Mouse (Mus musculus) ES-Bruce4 (cell line): Measurements from ENCODE around the gene Zfp385b. TPM values are rescaled to one million over a fixed set of nuclear protein-coding genes. Genes with fewer than 3 reads are reported as not detected.

Source experiments
- H3K27ac ChIP-seq: 2 replicates; pipeline ENCODE4 v1.5.1; 2012; ENCODE audit warnings: low read length, inconsistent platforms; ENCODE audit not compliant: insufficient read depth
- H3K27me3 ChIP-seq: 2 replicates; pipeline ENCODE4 v1.6.1; 2012; ENCODE audit warnings: mild to moderate bottlenecking, low read length, inconsistent platforms; ENCODE audit not compliant: control insufficient read depth, poor library complexity, insufficient read depth, severe bottlenecking
- H3K36me3 ChIP-seq: 2 replicates; pipeline ENCODE4 v1.6.1; 2012; ENCODE audit warnings: inconsistent platforms, mild to moderate bottlenecking, low read length, moderate library complexity; ENCODE audit not compliant: control insufficient read depth, poor library complexity, insufficient read depth, severe bottlenecking
- H3K4me1 ChIP-seq: one replicate; pipeline ENCODE4 v1.8.1; 2011; ENCODE audit warnings: low read length; ENCODE audit not compliant: control insufficient read depth, insufficient read depth
- H3K4me3 ChIP-seq: 2 replicates; pipeline ENCODE4 v1.5.1; 2011; ENCODE audit warnings: low read depth, mild to moderate bottlenecking, low read length
- H3K9ac ChIP-seq: 2 replicates; pipeline ENCODE4 v1.6.1; 2012; ENCODE audit warnings: low read depth, mild to moderate bottlenecking, inconsistent platforms; ENCODE audit not compliant: poor library complexity, severe bottlenecking
- H3K9me3 ChIP-seq: replicated peaks from 2 replicates; pipeline ENCODE4 v1.6.1; 2012; ENCODE audit warnings: mild to moderate bottlenecking, low read length, inconsistent platforms; ENCODE audit not compliant: control insufficient read depth, poor library complexity, insufficient read depth, severe bottlenecking
- CTCF ChIP-seq: IDR thresholded peaks from one replicate; pipeline ENCODE4 v1.8.1; 2011; ENCODE audit warnings: low read depth, low read length
- EP300 ChIP-seq: IDR thresholded peaks from 2 replicates; pipeline ENCODE4 v1.6.1; 2011; ENCODE audit warnings: low read depth, low read length; ENCODE audit not compliant: insufficient read depth
- POLR2A ChIP-seq: IDR thresholded peaks from one replicate; pipeline ENCODE4 v1.8.1; 2011; ENCODE audit warnings: low read length; ENCODE audit not compliant: insufficient read depth
- polyA plus RNA-seq: library from polyadenylated mRNA; stranded (reverse); fragments of >200 nt; gene quantifications from 2 replicates; pipeline ENCODE4 v1.2.4, GENCODE M21; 2011; ENCODE audit warnings: low read depth; ENCODE audit not compliant: missing spikeins, insufficient read depth, insufficient read length

Zfp385b gene
- polyA plus RNA-seq, 1 experiment, result not detected

GRCm38 (mm10) chr2:77388186-77388585 is 431.3 kb downstream of the Zfp385b start:
- TF ChIP-seq CTCF (no peak), POLR2A (no peak), EP300 (no peak)
- Histone ChIP-seq H3K27me3 (no peaks in the 10 kb centered on the region), H3K36me3 (no peaks in the 10 kb centered on the region), H3K4me1 (no peaks in the 10 kb centered on the region), H3K9ac (no peak overlapping the region), H3K4me3 (no peak overlapping the region), H3K9me3 (no peaks in the 10 kb centered on the region; the same call in 1 of the 2 replicates), H3K27ac (no peak overlapping the region)

GRCm38 (mm10) chr2:77386515-77386914 is 432.9 kb downstream of the Zfp385b start:
- no peaks in the 10 kb centered on the region for H3K27me3 ChIP-seq
- H3K4me1 ChIP-seq, result no peaks in the 10 kb centered on the region
- H3K9me3 ChIP-seq, result peaks cover 8% of the 10 kb centered on the region
- TF ChIP-seq POLR2A (no peak), CTCF (peak; percentile 67)
- no peak overlapping the region for H3K4me3 ChIP-seq
- H3K27ac ChIP-seq, result no peak overlapping the region
- no peaks in the 10 kb centered on the region for H3K36me3 ChIP-seq
- H3K9ac ChIP-seq, result no peak overlapping the region

GRCm38 (mm10) chr2:77382766-77383165 is 436.7 kb downstream of the Zfp385b start:
- H3K9ac ChIP-seq, result no peak overlapping the region
- no peak overlapping the region for H3K4me3 ChIP-seq
- no peaks in the 10 kb centered on the region for H3K27me3 ChIP-seq
- no peaks in the 10 kb centered on the region for H3K36me3 ChIP-seq
- no peak overlapping the region for H3K27ac ChIP-seq
- TF ChIP-seq CTCF, result no peak
- no peak for TF ChIP-seq EP300
- no peak for TF ChIP-seq POLR2A
- peaks cover 8% of the 10 kb centered on the region for H3K9me3 ChIP-seq
- H3K4me1 ChIP-seq, result no peaks in the 10 kb centered on the region

- no peaks in the 10 kb centered on the region for H3K4me1 ChIP-seq
- H3K9ac ChIP-seq, result no peak overlapping the region
- no peaks in the 10 kb centered on the region for H3K27me3 ChIP-seq
- H3K36me3 ChIP-seq, result no peaks in the 10 kb centered on the region
- TF ChIP-seq EP300, result no peak
- no peak for TF ChIP-seq CTCF
- TF ChIP-seq POLR2A, result no peak
- peaks cover 8% of the 10 kb centered on the region for H3K9me3 ChIP-seq
- H3K27ac ChIP-seq, result no peak overlapping the region
- no peak overlapping the region for H3K4me3 ChIP-seq
Measured at GRCm38 (mm10) chr2:77379907-77380306, 439.5 kb downstream of the Zfp385b start.

- TF ChIP-seq EP300, result no peak
- no peak for TF ChIP-seq POLR2A
- TF ChIP-seq CTCF, result no peak
- no peaks in the 10 kb centered on the region for H3K36me3 ChIP-seq
- no peak overlapping the region for H3K27ac ChIP-seq
- no peak overlapping the region for H3K4me3 ChIP-seq
- no peak overlapping the region for H3K9ac ChIP-seq
- H3K4me1 ChIP-seq, result no peaks in the 10 kb centered on the region
- H3K27me3 ChIP-seq, result no peaks in the 10 kb centered on the region
- H3K9me3 ChIP-seq, result peaks cover 8% of the 10 kb centered on the region
Measured at GRCm38 (mm10) chr2:77379332-77379731, 440.1 kb downstream of the Zfp385b start.

- no peaks in the 10 kb centered on the region for H3K36me3 ChIP-seq
- TF ChIP-seq EP300 (no peak), CTCF (no peak), POLR2A (no peak)
Measured at GRCm38 (mm10) chr2:77376823-77377222, 442.6 kb downstream of the Zfp385b start.

More at GRCm38 (mm10) chr2:77376823-77377222, 442.6 kb downstream of the Zfp385b start:
- Histone ChIP-seq H3K27me3 (no peaks in the 10 kb centered on the region), H3K9me3 (peaks cover 3% of the 10 kb centered on the region; the same call in 1 of the 2 replicates), H3K4me1 (no peaks in the 10 kb centered on the region), H3K27ac (no peak overlapping the region), H3K9ac (no peak overlapping the region), H3K4me3 (no peak overlapping the region)
